Mouse (Mus musculus) embryo, embryonic 10.5 days (tissue): ENCODE data around the gene Cdk2ap2.
A peak's percentile ranks its signal among the peaks of the same experiment; 100 is the strongest.

Experiments
- DNase-seq: peaks from one replicate; pipeline ENCODE4 v3.0.0-alpha.2; 2015; ENCODE audit warnings: low spot score

Gene Cdk2ap2

GRCm38 (mm10) chr19:4094348-4094747, 2.6 kb upstream of the Cdk2ap2 start:
- DNase-seq: no peak

DNA sequence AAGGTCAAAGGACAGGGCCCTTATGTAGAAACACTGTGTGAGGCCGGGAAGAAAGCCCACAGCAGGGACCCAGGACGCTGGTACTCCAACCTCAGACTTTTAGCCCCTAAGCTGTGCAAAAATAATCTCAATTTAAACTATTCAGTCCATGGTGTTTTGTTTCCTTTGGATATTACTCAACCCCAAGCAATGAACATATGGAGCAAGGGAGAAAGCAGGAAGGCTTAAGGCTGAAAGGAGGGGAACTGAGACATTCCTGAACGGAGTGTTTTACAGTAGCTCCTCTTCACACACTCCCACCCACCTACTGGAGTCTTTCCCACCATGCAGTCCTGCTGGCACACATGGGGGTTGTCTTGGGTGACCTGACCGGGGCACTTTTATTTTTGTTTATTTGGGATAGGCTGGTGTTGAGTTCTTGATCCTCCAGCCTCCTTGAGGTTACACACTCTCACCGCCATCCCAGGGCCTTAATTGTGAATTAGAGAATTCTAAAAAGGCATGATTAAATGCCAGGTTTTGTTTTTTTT, 2.1 kb upstream of the Cdk2ap2 start:
- no peak for DNase-seq

- DNase-seq: no peak
Measured at GRCm38 (mm10) chr19:4095802-4096201, 1.2 kb upstream of the Cdk2ap2 start.

DNA sequence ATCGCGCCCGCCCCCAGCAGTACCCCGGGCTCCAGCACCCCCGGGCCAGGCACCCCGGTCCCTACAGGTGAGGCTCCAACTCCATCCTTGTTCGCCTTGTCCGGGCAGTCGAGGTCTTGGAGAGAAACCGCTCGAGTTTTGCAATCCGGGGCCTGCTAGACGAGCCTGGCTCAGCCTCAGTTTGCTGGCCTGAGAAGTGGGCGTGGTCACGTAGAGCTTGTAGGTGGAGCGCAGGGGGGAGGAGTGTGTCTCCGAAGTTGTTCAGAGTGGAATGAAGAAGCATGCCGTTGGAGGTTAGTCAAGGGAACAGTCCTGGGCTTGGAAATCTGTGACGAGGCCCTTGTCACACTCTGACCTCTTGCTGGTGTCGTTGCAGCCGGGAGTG, 451 bp downstream of the Cdk2ap2 start:
- peak; percentile 77 for DNase-seq

- no peak for DNase-seq
Measured at GRCm38 (mm10) chr19:4098426-4098825, 1.4 kb downstream of the Cdk2ap2 start.

DNA sequence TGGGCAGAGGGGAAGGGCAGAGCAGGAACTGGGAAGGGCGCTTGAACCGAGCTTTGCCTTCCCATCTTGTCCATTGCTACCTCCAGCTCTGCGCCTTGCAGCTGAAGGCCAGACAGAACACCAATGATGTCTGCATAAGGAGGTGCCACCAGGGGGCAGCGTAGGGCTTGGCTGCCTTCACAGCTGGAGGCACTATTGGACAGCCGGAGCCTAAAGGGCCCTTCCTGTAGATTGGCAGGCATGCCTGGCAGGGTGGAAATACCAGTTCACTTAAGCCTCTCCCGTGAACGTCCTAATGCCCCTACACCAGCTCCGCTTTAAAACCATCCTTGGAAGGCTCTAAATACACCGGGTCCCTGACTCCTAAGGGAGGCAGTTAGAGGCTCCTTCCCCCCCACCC, 2.1 kb downstream of the Cdk2ap2 start:
- peak; percentile 93 for DNase-seq

GRCm38 (mm10) chr19:4099837-4100717, 3.1 kb downstream of the Cdk2ap2 start, which contains the start of gene Pitpnm1:
Gene Pitpnm1, plus strand, starts transcription at chr19:4099998.
- peak; percentile 50 for DNase-seq

GRCm38 (mm10) chr19:4100718-4101261, 3.8 kb downstream of the Cdk2ap2 start:
- no peak for DNase-seq

- no peak for DNase-seq
Measured at GRCm38 (mm10) chr19:4101466-4101865, 4.5 kb downstream of the Cdk2ap2 start.

DNA sequence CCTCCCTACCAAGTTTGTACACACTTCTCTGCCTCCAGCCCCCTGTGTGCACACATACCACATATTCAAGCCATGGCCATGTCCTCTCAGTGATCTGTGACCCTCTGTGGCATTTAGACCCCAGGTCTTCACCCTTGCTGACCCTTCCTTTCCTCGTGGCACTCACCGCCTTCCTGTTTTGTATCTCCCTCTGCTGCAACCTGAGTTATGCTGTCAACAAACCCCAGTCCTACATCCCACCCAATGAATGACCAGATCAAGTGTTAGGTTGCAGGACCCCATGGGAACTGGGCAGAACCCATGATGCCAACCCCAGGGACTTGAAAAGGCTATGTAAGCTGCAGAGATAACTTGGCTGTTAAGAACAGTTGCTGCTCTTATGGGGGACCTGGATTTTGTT, 5.1 kb downstream of the Cdk2ap2 start:
- no peak for DNase-seq

GRCm38 (mm10) chr19:4102626-4103025, 5.6 kb downstream of the Cdk2ap2 start:
- DNase-seq: no peak

DNA sequence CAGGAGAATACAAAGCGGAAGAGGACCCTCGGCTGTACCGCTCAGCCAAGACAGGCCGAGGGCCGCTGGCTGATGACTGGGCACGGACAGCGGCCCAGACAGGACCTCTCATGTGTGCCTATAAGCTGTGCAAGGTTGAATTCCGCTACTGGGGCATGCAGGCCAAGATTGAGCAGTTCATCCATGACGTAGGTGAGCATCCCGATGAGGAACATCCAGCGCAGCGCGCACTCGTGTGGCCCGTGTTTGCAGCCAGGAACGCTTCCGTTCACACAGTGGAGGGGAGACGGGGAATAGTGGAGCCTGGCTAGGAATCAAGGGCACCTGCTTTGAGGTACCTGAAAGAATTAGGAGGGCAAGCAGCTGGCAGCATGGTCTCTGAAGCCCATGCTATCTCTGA, 6.3 kb downstream of the Cdk2ap2 start:
- DNase-seq: no peak

- DNase-seq: no peak
Measured at GRCm38 (mm10) chr19:4103792-4104191, 6.8 kb downstream of the Cdk2ap2 start.

DNA sequence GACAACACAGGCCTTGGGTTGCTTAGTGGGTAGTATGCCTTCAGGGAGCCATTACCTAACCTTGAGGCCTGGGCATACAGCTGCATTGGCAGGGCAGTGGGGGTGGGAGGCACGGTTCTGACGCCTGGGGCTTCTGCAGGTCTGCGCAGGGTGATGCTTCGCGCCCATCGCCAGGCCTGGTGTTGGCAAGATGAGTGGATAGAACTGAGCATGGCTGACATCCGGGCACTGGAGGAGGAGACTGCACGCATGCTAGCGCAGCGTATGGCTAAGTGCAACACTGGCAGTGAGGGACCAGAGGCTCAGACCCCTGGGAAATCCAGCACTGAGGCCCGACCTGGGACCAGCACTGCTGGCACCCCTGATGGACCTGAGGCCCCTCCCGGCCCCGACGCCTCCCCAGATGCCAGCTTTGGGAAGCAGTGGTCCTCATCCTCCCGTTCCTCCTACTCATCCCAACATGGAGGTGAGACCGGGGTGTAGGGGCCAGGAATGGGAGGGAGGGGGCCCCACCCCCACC, 7.8 kb downstream of the Cdk2ap2 start:
- DNase-seq: no peak

DNA sequence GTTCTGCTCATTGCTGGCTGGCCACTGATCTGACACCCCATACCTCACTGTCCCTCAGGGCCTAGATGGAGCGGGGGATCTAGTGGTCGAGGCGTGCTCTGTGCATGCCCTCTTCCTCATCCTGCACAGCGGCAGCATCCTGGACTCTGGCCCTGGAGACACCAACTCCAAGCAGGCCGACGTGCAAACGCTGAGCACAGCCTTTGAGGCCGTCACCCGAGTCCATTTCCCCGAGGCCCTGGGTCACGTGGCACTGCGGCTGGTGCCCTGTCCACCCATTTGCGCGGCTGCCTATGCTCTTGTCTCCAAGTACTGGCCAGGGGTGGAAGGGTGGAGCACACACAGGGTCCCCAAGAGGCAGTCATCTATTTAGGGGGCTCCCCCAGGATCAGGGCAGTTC, 9.7 kb downstream of the Cdk2ap2 start:
- no peak for DNase-seq

- no peak for DNase-seq
Measured at GRCm38 (mm10) chr19:4108535-4108934, 11.6 kb downstream of the Cdk2ap2 start.

GRCm38 (mm10) chr19:4112063-4112960, 15.3 kb downstream of the Cdk2ap2 start:
- no peak for DNase-seq

GRCm38 (mm10) chr19:4113186-4113805, 16.3 kb downstream of the Cdk2ap2 start:
- DNase-seq: no peak

DNA sequence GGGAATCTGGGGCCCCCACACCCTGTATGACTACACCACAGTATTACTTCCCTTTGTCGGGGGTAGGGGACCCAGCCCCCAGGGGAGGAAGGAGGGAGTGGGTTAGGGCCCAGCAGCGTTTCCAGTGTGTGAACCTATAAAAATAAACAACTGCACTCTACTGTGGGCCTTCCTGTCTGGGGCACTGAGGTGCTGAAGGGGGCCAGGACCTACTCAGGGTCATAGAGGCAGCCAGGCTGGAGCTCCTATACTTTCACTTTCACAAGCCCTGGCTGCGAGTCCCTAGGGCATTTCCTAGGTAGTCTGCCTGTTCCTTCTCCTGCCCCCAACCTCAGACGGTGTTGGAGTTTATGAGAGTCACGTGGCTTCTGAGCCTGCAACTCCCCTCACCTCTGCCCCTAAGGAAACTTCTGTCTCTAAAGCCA, 16.8 kb downstream of the Cdk2ap2 start:
- DNase-seq: no peak

GRCm38 (mm10) chr19:4114551-4114950, 17.6 kb downstream of the Cdk2ap2 start:
- DNase-seq: no peak

GRCm38 (mm10) chr19:4115144-4115543, 18.2 kb downstream of the Cdk2ap2 start:
- no peak for DNase-seq

- DNase-seq: no peak
Measured at GRCm38 (mm10) chr19:4115816-4116215, 18.8 kb downstream of the Cdk2ap2 start.
